Mouse (Mus musculus): ENCODE results near the gene Itgb7. TPM values are rescaled to one million over a fixed set of nuclear protein-coding genes. Genes with fewer than 3 reads are reported as not detected.
"Not testable (repeated sequence)": the region's sequence is repeated elsewhere in the genome, so short reads cannot be mapped to it uniquely, and the experiment has no call there.

Itgb7 gene
- polyA plus RNA-seq, 1 experiment from 2014 or later: 6.4 TPM

DNA sequence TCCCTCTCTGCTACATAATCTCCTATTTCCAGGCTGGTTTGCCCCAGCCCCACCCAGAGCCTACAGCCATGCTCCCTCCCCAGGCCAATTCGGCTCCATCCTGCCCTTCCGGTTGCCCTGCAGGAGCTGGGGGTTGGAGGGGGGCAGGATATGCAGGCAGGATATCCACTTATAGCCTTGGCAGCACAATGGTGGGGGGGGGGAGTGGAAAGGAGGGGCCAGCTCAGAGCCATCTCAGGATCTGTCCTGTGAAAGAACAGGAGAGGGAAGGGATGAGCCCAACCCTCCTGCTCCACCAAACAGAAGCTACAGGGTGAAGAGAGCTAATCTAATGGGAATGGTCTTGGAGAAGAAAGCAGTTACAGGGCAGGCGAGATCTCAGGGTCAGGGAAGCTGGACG, 8.9 kb upstream of the Itgb7 start:
- Histone ChIP-seq H3K4me3 (replicated peaks) (no peak overlapping the region), H3K4me1 (replicated peaks) (peaks cover 31% of the 10 kb centered on the region), H3K36me3 (replicated peaks) (no peaks in the 10 kb centered on the region), H3K9me3 (replicated peaks) (no peaks in the 10 kb centered on the region), H3K9ac (no peak overlapping the region), H3K27ac (replicated peaks) (no peak overlapping the region), H3K27me3 (peaks cover 70% of the 10 kb centered on the region), H3K4me2 (no peak overlapping the region)
- WGBS (ENCODE audit: insufficient replicate concordance): 66% methylated on average over 4 of the region's 4 CpGs
- ATAC-seq (ENCODE audit: insufficient read depth): peak; percentile 17; the same call in 1 of the 2 replicates

DNA sequence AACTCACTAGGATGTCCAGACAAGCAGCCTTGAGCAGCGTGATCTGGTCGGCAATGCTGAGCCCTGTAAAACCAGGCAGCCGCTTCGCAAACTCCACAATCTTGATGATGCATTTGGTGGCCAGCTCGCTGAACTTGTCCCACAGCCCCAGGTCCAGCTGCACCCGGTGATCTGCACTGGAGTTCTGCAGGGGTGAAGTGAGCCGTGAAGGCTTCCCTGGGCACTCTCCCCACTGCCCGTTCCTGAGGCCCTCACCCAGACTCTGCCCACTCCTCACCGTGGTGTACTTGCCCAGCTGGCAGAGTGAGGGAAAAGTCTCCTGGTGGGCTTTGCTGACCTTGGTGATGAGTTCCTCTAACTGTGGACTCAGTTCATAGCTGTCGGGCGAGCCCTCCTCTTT, 8.1 kb upstream of the Itgb7 start:
- no peaks in the 10 kb centered on the region for H3K36me3 ChIP-seq (replicated peaks)
- 54% methylated on average over 11 of the region's 11 CpGs for WGBS (ENCODE audit: insufficient replicate concordance)
- H3K4me1 ChIP-seq (replicated peaks): peaks cover 31% of the 10 kb centered on the region
- no peak overlapping the region for H3K4me3 ChIP-seq (replicated peaks)
- H3K9ac ChIP-seq: no peak overlapping the region
- no peak overlapping the region for H3K27ac ChIP-seq (replicated peaks)
- H3K9me3 ChIP-seq (replicated peaks): no peaks in the 10 kb centered on the region
- ATAC-seq (ENCODE audit: insufficient read depth): no peak
- H3K4me2 ChIP-seq: no peak overlapping the region
- peaks cover 63% of the 10 kb centered on the region for H3K27me3 ChIP-seq

DNA sequence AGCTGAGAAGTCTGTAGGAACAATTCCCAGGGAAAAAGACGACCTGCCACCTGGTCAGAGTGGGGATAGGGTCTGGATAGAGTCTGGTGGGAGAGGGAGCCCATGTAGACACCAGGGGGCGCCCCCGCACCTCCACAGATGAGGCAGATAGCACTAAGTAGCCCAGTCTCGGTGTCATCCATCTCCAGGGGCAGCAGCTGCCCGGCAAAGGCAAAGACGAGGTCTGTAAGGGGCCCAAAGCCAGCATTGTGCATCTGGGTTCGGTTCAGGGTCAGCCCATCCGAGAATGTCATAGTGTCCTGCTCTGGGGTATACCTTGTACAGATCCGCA, 7.5 kb upstream of the Itgb7 start:
- Histone ChIP-seq H3K4me2 (no peak overlapping the region), H3K9me3 (replicated peaks) (no peaks in the 10 kb centered on the region), H3K9ac (no peak overlapping the region), H3K4me1 (replicated peaks) (peaks cover 32% of the 10 kb centered on the region), H3K4me3 (replicated peaks) (no peak overlapping the region), H3K27me3 (peaks cover 56% of the 10 kb centered on the region), H3K36me3 (replicated peaks) (no peaks in the 10 kb centered on the region), H3K27ac (replicated peaks) (no peak overlapping the region)
- ATAC-seq (ENCODE audit: insufficient read depth): no peak
- 10% methylated on average over 9 of the region's 9 CpGs for WGBS (ENCODE audit: insufficient replicate concordance)

- 72% methylated on average over 14 of the region's 14 CpGs for WGBS (ENCODE audit: insufficient replicate concordance)
Observed at GRCm38 (mm10) chr15:102238543-102239259, 7.0 kb upstream of the Itgb7 start.

DNA sequence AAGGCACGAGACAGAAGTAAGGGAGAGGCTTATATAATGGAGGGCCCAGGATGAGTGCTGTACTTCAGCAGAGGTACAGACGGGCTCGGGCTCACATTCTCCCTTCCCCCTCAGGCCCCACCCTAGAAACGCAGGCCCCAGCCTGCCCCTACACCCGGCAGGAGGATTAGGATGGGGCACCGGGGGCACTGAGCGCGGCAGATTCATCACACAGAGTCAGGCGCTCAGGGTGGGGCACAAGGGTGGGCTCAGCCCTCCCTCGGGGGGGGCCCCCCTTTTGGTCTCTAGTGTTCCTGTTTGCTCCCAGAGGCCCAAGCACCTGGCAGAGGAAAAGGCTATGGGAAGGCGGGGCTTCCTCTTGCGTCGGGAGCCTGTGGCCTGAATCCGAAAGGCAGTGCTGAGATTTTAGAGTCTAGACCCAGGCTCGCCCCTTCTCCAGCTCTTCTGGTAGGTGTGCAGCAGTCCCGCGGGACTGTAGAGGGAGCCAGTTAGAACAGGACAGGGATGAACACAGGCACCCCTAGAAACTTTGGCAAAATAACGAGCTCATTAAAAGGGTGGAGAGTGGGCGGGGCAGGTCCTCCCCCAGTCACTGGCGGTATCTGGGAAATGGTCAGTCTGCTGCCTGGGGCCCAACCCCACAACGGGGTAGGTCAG, 3.8 kb upstream of the Itgb7 start:
- peaks cover 22% of the 10 kb centered on the region for H3K27me3 ChIP-seq
- WGBS (ENCODE audit: insufficient replicate concordance): 21% methylated on average over 21 of the region's 21 CpGs
- H3K4me1 ChIP-seq (replicated peaks): peaks cover 53% of the 10 kb centered on the region
- ATAC-seq (ENCODE audit: insufficient read depth): no peak
- H3K9me3 ChIP-seq (replicated peaks): no peaks in the 10 kb centered on the region
- no peaks in the 10 kb centered on the region for H3K36me3 ChIP-seq (replicated peaks)
- peak overlapping the region; percentile 46 for H3K4me2 ChIP-seq
- H3K27ac ChIP-seq (replicated peaks): no peak overlapping the region
- H3K9ac ChIP-seq: no peak overlapping the region
- peak overlapping the region; percentile 7 for H3K4me3 ChIP-seq (replicated peaks)

More at GRCm38 (mm10) chr15:102238543-102239259, 7.0 kb upstream of the Itgb7 start:
- no peaks in the 10 kb centered on the region for H3K9me3 ChIP-seq (replicated peaks)
- H3K4me2 ChIP-seq: no peak overlapping the region
- peaks cover 51% of the 10 kb centered on the region for H3K27me3 ChIP-seq
- no peak overlapping the region for H3K4me3 ChIP-seq (replicated peaks)
- ATAC-seq (ENCODE audit: insufficient read depth): no peak
- no peak overlapping the region for H3K27ac ChIP-seq (replicated peaks)
- no peaks in the 10 kb centered on the region for H3K36me3 ChIP-seq (replicated peaks)
- peaks cover 37% of the 10 kb centered on the region for H3K4me1 ChIP-seq (replicated peaks)
- no peak overlapping the region for H3K9ac ChIP-seq

DNA sequence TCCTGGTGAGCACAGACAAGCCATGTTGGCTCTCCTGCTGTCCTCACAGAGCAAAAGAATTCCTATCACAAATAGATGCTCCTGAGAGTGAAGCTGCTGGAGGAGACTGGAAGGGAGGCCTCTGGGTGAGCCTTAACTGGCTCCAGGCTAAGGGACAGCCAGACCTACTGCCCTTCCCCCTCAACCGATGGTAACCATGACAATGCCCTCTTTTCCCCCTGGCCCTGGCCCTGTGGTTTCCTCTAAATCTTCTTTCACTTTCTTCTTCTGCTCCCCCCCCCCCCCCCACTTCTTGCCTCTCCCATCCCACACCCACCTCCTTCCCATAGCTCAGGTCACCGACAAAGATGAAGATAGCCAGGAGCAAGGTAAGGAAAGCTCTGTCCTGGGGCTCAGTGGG, 2.2 kb upstream of the Itgb7 start:
- no peaks in the 10 kb centered on the region for H3K36me3 ChIP-seq (replicated peaks)
- H3K4me3 ChIP-seq (replicated peaks): no peak overlapping the region
- peaks cover 9% of the 10 kb centered on the region for H3K27me3 ChIP-seq
- whole genome bisulfite sequencing (ENCODE audit: insufficient replicate concordance): 0% methylated on average over 2 of the region's 2 CpGs
- H3K4me2 ChIP-seq: no peak overlapping the region
- no peak for ATAC-seq (ENCODE audit: insufficient read depth)
- H3K9ac ChIP-seq: no peak overlapping the region
- no peaks in the 10 kb centered on the region for H3K9me3 ChIP-seq (replicated peaks)
- H3K27ac ChIP-seq (replicated peaks): no peak overlapping the region
- peaks cover 53% of the 10 kb centered on the region for H3K4me1 ChIP-seq (replicated peaks)

DNA sequence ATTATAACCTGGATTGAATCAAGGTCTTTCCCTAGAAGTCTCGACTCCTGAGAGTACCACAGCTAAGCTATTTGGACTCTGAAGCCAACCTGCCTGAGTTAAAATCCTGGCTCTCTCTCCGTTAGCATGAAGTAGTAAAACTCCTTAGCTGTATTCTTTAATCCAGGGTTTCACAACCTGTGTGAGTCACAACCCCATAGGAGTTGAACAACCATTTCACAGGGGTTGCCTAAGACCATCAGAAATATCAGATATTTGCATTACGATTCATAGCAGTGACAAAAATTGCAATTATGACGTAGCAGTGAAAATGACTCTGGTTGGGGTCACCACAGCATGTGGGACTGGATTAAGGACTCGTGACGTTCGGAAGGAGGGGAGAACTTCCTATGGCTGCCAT, 1.0 kb upstream of the Itgb7 start:
- 74% methylated on average over 7 of the region's 7 CpGs for WGBS (ENCODE audit: insufficient replicate concordance)
- H3K36me3 ChIP-seq (replicated peaks): no peaks in the 10 kb centered on the region
- peaks cover 53% of the 10 kb centered on the region for H3K4me1 ChIP-seq (replicated peaks)
- peaks cover 5% of the 10 kb centered on the region; the same call in 1 of the 2 replicates for H3K27me3 ChIP-seq
- no peak overlapping the region for H3K9ac ChIP-seq
- ATAC-seq (ENCODE audit: insufficient read depth): no peak
- H3K9me3 ChIP-seq (replicated peaks): no peaks in the 10 kb centered on the region
- H3K27ac ChIP-seq (replicated peaks): no peak overlapping the region
- H3K4me3 ChIP-seq (replicated peaks): no peak overlapping the region
- H3K4me2 ChIP-seq: no peak overlapping the region

DNA sequence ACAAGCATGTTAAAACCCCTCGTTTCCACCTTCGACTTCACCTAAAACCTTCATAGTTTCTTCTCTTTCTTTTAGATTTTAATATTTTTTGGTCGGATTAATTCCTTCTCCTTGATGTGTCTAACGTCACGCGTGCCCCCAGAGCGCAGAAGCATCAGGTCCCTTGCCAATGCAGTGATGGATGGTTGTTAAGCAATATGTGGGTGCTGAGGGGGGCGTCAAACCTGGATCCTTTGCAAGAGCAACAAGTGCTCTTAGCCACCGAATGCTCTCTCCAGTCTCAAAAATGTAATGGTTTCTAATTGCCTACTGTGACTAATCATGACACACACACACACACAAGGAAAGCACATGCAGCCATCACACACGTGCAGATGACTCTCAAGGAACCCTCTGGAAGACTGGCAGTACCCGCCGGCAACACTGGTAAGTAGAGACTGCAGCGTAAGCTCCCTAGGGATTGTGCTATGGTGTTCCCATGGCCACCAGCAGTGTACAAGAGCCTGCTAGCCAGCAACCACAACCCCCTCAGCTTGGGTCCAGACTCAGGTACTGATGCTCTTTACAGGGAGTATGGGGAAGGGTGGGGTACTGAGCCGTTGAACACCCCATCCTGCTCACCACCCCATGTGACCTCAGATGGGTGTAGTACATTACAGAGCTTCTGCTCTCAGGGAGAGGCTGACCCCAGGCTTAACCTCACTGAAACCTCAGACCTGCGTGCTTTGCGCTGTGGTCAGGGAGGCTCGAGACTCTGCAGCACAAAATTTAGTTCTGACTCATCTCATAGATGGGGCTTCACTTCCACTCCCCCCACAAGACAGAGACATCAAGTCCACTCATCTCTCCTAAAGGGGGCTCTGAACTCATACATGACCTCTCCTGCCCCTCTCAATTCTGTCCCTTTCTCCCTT, 1.1 kb downstream of the Itgb7 start:
- H3K27me3 ChIP-seq: no peaks in the 10 kb centered on the region
- H3K4me1 ChIP-seq (replicated peaks): peaks cover 60% of the 10 kb centered on the region
- ATAC-seq (ENCODE audit: insufficient read depth): no peak
- 66% methylated on average over 17 of the region's 17 CpGs for WGBS (ENCODE audit: insufficient replicate concordance)
- no peak overlapping the region for H3K27ac ChIP-seq (replicated peaks)
- no peak overlapping the region for H3K9ac ChIP-seq
- no peaks in the 10 kb centered on the region for H3K9me3 ChIP-seq (replicated peaks)
- no peaks in the 10 kb centered on the region for H3K36me3 ChIP-seq (replicated peaks)
- H3K4me2 ChIP-seq: peak overlapping the region; percentile 64
- H3K4me3 ChIP-seq (replicated peaks): peak overlapping the region; percentile 39

DNA sequence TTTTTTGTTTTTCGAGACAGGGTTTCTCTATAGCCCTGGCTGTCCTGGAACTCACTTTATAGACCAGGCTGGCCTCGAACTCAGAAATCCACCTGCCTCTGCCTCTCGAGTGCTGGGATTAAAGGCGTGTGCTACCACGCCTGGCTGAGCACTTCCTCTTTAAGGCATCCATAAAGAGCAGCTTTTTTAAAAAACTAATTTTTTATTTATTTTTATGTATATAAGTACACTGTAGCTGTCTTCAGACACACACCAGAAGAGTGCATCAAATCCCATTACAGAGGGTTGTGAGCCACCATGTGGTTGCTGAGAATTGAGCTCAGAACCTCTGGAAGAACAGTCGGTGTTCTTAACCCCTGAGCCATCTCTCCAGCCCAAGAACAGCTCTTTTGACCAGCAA, 6.1 kb downstream of the Itgb7 start:
- not testable (repeated sequence) for H3K27ac ChIP-seq (replicated peaks); H3K9me3 ChIP-seq (replicated peaks); H3K9ac ChIP-seq; H3K4me3 ChIP-seq (replicated peaks); ATAC-seq (ENCODE audit: insufficient read depth); H3K36me3 ChIP-seq (replicated peaks)
- peaks cover 29% of the 10 kb centered on the region for H3K4me1 ChIP-seq (replicated peaks)
- 24% methylated on average over 6 of the region's 6 CpGs for WGBS (ENCODE audit: insufficient replicate concordance)
- H3K4me2 ChIP-seq: peak overlapping the region; percentile 83; the same call in 1 of the 2 replicates
- peaks cover 27% of the 10 kb centered on the region for H3K27me3 ChIP-seq

DNA sequence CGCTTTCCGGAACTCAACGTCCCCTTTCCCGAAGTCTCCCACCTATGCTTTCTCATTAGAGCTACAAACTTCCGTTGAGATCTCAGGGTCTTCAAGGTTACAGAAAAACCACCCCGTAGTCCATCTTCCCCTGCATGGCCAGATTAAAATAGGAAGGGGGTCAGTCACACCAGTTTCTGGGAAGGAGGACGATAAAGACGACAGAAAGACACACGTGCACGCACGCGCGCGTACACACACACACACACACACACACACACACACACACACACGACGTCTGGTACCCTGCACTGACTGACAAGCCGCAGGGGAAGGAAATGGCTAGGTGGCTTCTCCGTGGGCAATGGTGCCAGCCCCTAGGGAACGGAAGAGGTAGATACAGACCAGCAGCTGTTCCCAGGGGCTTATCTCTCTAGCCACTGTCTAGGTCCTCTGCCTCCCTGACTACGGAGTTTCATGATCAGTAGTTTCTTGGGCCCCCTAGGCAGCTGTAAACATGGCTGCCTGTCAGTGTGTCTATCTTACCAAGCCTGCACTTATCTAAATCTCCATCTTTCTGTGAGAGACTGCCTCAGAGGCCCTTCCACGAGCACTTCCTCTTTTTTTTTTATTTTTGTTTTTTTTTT, 6.6 kb downstream of the Itgb7 start:
- Histone ChIP-seq H3K9me3 (replicated peaks) (no peaks in the 10 kb centered on the region), H3K9ac (peak overlapping the region; percentile 36; the same call in 1 of the 2 replicates), H3K27me3 (peaks cover 27% of the 10 kb centered on the region), H3K36me3 (replicated peaks) (no peaks in the 10 kb centered on the region), H3K4me1 (replicated peaks) (peaks cover 28% of the 10 kb centered on the region), H3K27ac (replicated peaks) (peak overlapping the region; percentile 53), H3K4me3 (replicated peaks) (peak overlapping the region; percentile 48), H3K4me2 (peak overlapping the region; percentile 83)
- peak; percentile 81 for ATAC-seq (ENCODE audit: insufficient read depth)
- 2% methylated on average over 21 of the region's 21 CpGs for WGBS (ENCODE audit: insufficient replicate concordance)
